Mouse (Mus musculus): Measurements from ENCODE around the gene Ggt5.

Ggt5 gene

GRCm38 (mm10) chr10:75651381-75652068 lies 62.4 kb downstream of the Ggt5 start:
- DNase-seq (ENCODE audit: low read depth) = no peak

- DNase-seq (ENCODE audit: low read depth) = no peak
These were observed 64.9 kb downstream of the Ggt5 start for GRCm38 (mm10) chr10:75654053-75654452.

- no peak for DNase-seq (ENCODE audit: low read depth)
These were observed 68.0 kb downstream of the Ggt5 start for GRCm38 (mm10) chr10:75657165-75657564.

- DNase-seq (ENCODE audit: low read depth) = no peak
These were observed 68.6 kb downstream of the Ggt5 start for GRCm38 (mm10) chr10:75657772-75658171.

- DNase-seq (ENCODE audit: low read depth) = no peak
These were observed 72.2 kb downstream of the Ggt5 start for GRCm38 (mm10) chr10:75661381-75661780.

GRCm38 (mm10) chr10:75661876-75662275 lies 72.7 kb downstream of the Ggt5 start:
- no peak for DNase-seq (ENCODE audit: low read depth)

GRCm38 (mm10) chr10:75662575-75662974 lies 73.4 kb downstream of the Ggt5 start:
- no peak for DNase-seq (ENCODE audit: low read depth)

GRCm38 (mm10) chr10:75664673-75665270 lies 75.6 kb downstream of the Ggt5 start:
- DNase-seq (ENCODE audit: low read depth) = no peak

- peak; percentile 28 for DNase-seq (ENCODE audit: low read depth)
These were observed 77.4 kb downstream of the Ggt5 start for GRCm38 (mm10) chr10:75666451-75667030.

Data from NIH3T3 (cell line).